ENCODE assay signal across 9 mouse cellular contexts in genomic region chr9:30896752-30897151, GRCm38 (mm10). TPM values are rescaled to one million over a fixed set of nuclear protein-coding genes. Genes with fewer than 3 reads are reported as not detected.
A peak's percentile ranks its signal among the peaks of the same experiment; 100 is the strongest.
DNase-seq lines count a peak whose midpoint lies in the region; ATAC-seq and TF ChIP-seq lines count a peak whose summit lies in the region.
"Had no signal": no experiment of that assay in that cellular context is flagged by ENCODE, and none has a peak within 500 bp of the region (broad histone marks: within the 10 kb centered on the region; RNA-seq: fewer than 3 reads in every experiment).

No protein-coding gene starts in this region.

- no peaks in the 10 kb centered on the region for H3K9me3 ChIP-seq in heart, embryonic 11.5 days (replicated peaks; ENCODE audit: control insufficient read depth, low read length)
- no peaks in the 10 kb centered on the region for H3K9me3 ChIP-seq in intestine, postnatal 0 days (ENCODE audit: control insufficient read depth)

- ATAC-seq in heart, embryonic 11.5 days (replicated peaks; ENCODE audit: insufficient number of reproducible peaks, low FRiP score, low TSS enrichment): no peak
- ATAC-seq in intestine, postnatal 0 days: peak; percentile 25; the same call in 1 of the 2 replicates

- H3K27me3 ChIP-seq in heart, embryonic 11.5 days (ENCODE audit: control insufficient read depth, insufficient read depth, low read length): no peaks in the 10 kb centered on the region
- no peaks in the 10 kb centered on the region for H3K27me3 ChIP-seq in intestine, postnatal 0 days (replicated peaks; ENCODE audit: control insufficient read depth, insufficient read depth, low read length)

- 65% methylated on average over 5 of the region's 5 CpGs for WGBS in heart, embryonic 11.5 days (ENCODE audit: insufficient replicate concordance)
- 73% methylated on average over 5 of the region's 5 CpGs for WGBS in intestine, postnatal 0 days

- H3K27ac ChIP-seq in heart, embryonic 11.5 days (ENCODE audit: low read depth, low read length): no peak overlapping the region
- H3K27ac ChIP-seq in gastrocnemius, adult 2 months: peak overlapping the region; percentile 56
- no peak overlapping the region for H3K27ac ChIP-seq in intestine, postnatal 0 days (ENCODE audit: low read depth, low read length)

- peaks cover 6% of the 10 kb centered on the region; the same call in 1 of the 2 replicates for H3K4me1 ChIP-seq in heart, embryonic 11.5 days (ENCODE audit: control insufficient read depth, insufficient read depth, low read length)
- H3K4me1 ChIP-seq in intestine, postnatal 0 days (replicated peaks; ENCODE audit: control insufficient read depth, insufficient read depth, low read length): no peaks in the 10 kb centered on the region

- TF ChIP-seq CTCF in gastrocnemius, adult 2 months (IDR thresholded peaks at IDR 0.05): no peak
- no peak for TF ChIP-seq CTCF in intestine, postnatal 0 days (IDR thresholded peaks at IDR 0.05; ENCODE audit: low read depth)

- peaks cover 5% of the 10 kb centered on the region for H3K36me3 ChIP-seq in heart, embryonic 11.5 days (ENCODE audit: control insufficient read depth, insufficient read depth, low read length)
- H3K36me3 ChIP-seq in intestine, postnatal 0 days (ENCODE audit: control insufficient read depth, insufficient read depth): no peaks in the 10 kb centered on the region

- H3K4me3 ChIP-seq in heart, embryonic 11.5 days (ENCODE audit: low read depth, low read length): no peak overlapping the region
- H3K4me3 ChIP-seq in gastrocnemius, adult 2 months: no peak overlapping the region
- no peak overlapping the region for H3K4me3 ChIP-seq in intestine, postnatal 0 days (ENCODE audit: low read depth, low read length)

- DNase-seq in heart, adult 11 months: peak; percentile 98
- DNase-seq in adrenal gland, adult 2 months: peak; percentile 97
- DNase-seq in gastrocnemius, adult 2 months: peak; percentile 86
- peak; percentile 76 for DNase-seq in lung, postnatal 10 days
- DNase-seq in testis, postnatal 10 days (ENCODE audit: low spot score): peak; percentile 73
- DNase-seq in thymus, postnatal 0 days (ENCODE audit: low spot score): no peak

- no peak overlapping the region for H3K9ac ChIP-seq in heart, embryonic 11.5 days (ENCODE audit: low read depth, low read length)
- no peak overlapping the region for H3K9ac ChIP-seq in intestine, postnatal 0 days (ENCODE audit: low read depth, low read length)

- intact Hi-C loops in gastrocnemius, adult 2 months (cut with DNase I): no loop called here

- no peak overlapping the region for H3K4me2 ChIP-seq in heart, embryonic 11.5 days
- H3K4me2 ChIP-seq in intestine, postnatal 0 days (replicated peaks; ENCODE audit: low read depth): no peak overlapping the region

RNA-seq across cellular contexts. Expression of gene Adamts15, which starts 25.5 kb away (rescaled TPM):
- polyA plus RNA-seq in heart, embryonic 11.5 days (2014; fragmentation: Nextera tagmentation; extraction: Ambion mirVana): 5.7 and 7.2 TPM in 2 replicates
- 1 to 10 TPM; 4.6 to 4.9 TPM for total RNA-seq in adrenal gland, adult 2 months (2021)
- 3.4 and 3.5 TPM in 2 replicates for polyA plus RNA-seq in adrenal gland, adult 2 months (2012; rRNA removed)
- 1 to 10 TPM; 1.3 to 3.0 TPM for total RNA-seq in gastrocnemius, adult 2 months (2021)
- polyA plus RNA-seq in intestine, postnatal 0 days (2015; fragmentation: Nextera tagmentation; extraction: Ambion mirVana): 0.91 and 0.95 TPM in 2 replicates
- polyA plus RNA-seq in thymus, postnatal 0 days (2015; fragmentation: Nextera tagmentation; extraction: Ambion mirVana): 0.34 and 0.51 TPM in 2 replicates
- total RNA-seq: common myeloid progenitor, adult 5-6 weeks had no signal

RNA-seq across cellular contexts. Expression of gene Adamts8, which starts 45.6 kb away (rescaled TPM):
- 6.0 and 6.7 TPM in 2 replicates for polyA plus RNA-seq in heart, embryonic 11.5 days (2014; fragmentation: Nextera tagmentation; extraction: Ambion mirVana)
- total RNA-seq in adrenal gland, adult 2 months (2021): under 1 TPM; 0.12 to 0.14 TPM
- 0.04 and 0.34 TPM in 2 replicates for polyA plus RNA-seq in adrenal gland, adult 2 months (2012; rRNA removed)
- 10 to 100 TPM in 1 of 2 experiments, 1 to 10 TPM in 1; 1.5 to 14.6 TPM for total RNA-seq in gastrocnemius, adult 2 months (2021)
- 4.1 and 4.7 TPM in 2 replicates for polyA plus RNA-seq in intestine, postnatal 0 days (2015; fragmentation: Nextera tagmentation; extraction: Ambion mirVana)
- polyA plus RNA-seq in thymus, postnatal 0 days (2015; fragmentation: Nextera tagmentation; extraction: Ambion mirVana): 0.57 and 0.70 TPM in 2 replicates
- total RNA-seq: common myeloid progenitor, adult 5-6 weeks had no signal
